Mouse (Mus musculus) layer of hippocampus, adult 9-11 months (tissue): ENCODE measurements around the gene Arsb.
A peak's percentile ranks its signal among the peaks of the same experiment; 100 is the strongest.
"Not testable (repeated sequence)": the region's sequence is repeated elsewhere in the genome, so short reads cannot be mapped to it uniquely, and the experiment has no call there.

Experiments
- DNase-seq: peaks from one replicate; pipeline ENCODE4 v3.0.0; 2022

Gene Arsb

DNA sequence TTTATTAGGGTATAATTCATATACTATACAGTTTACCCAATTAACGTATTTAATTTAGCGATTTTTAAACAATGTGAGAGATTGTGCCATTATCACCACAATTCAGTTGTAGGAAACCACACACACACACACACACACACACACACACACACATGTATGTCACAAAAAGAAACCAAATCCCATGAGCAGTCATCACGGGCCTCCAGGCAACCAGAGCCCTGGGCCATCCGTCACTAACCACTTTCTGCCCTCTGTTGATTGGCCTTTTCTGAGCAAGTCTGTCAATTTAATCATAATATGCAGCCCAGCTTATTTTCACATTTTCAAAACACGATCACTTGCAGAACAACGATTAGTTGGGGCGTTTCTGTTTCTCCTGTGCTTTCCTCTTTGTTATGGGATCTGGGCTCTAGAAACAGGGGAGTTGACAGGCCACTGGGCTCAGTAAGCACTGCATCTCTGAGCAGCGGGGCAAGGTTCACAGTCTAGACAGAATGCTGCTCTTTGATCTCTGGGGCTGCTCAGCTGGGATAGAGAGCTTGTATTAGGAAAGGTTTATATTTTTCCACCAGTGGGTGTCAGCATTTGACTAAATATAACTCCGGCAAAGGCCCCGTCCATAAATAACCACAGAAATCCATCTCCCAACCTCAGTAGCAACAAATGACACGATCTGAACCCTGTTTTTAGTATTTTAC lies 21.7 kb downstream of the Arsb start:
- peak; percentile 57 for DNase-seq

DNA sequence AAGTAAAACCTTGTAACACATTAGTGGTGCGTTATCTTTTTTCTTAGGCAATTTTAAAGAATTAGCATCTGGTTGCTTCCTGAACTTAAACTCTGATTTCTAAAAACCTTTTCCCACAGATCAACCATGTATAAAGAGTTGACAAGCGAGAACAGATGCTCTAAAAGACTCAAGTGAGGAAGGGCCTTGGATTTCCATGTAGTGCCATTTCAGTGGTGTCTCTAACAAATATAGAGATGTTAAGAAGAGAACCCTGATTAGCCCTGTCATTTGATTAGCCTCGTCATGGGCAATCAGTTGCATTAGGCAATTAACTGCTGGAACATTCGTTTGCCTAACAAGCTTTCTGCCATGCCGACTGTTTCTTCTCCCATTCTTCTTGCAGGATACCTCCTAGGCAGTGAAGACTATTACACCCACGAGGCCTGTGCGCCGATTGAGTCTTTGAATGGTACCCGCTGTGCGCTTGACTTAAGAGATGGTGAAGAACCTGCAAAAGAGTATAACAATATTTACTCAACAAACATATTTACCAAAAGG lies 22.3 kb downstream of the Arsb start:
- no peak for DNase-seq

DNA sequence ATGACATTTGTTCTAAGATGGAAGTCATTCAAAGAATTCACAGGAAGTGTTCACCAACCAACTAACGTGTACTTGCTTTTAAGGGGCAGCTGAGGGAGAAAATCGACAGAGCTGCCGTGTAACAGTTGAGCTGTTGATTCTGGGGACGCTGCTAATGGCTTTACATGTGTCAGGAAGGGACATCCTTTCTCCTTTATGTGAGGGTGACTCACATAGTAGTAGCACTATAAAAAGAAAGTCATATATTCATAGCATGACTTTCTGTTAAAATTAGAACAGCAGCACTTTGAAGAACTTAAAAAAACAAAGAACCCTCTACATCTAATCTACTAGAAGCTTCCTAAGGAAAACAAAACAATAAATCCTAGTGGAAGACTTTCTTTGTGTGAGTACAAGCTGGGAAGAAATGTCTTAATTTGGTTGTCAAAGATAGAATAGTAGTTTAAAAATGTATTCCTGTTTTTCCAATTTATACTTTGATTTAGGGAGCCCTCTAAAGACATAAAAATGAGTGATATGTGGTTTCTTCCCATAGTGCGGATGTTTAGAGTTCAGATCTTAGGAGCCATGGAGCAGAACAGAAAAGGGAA lies 25.7 kb downstream of the Arsb start:
- DNase-seq: no peak

DNA sequence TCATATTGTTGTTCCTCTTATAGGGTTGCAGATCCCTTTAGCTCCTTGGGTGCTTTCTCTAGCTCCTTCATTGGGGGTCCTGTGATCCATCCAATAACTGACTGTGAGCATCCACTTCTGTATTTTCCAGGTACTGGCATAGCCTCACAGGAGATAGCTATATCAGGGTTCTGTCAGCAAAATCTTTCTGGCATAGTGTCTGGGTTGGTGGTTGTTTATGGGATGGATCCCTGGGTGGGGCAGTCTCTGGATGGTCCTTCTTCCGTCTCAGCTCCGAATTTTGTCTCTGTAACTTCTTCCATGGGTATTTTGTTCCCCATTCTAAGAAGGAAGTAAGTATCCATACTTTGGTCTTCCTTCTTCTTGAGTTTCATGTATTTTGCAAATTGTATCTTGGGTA lies 38.9 kb downstream of the Arsb start:
- DNase-seq: not testable (repeated sequence)

DNA sequence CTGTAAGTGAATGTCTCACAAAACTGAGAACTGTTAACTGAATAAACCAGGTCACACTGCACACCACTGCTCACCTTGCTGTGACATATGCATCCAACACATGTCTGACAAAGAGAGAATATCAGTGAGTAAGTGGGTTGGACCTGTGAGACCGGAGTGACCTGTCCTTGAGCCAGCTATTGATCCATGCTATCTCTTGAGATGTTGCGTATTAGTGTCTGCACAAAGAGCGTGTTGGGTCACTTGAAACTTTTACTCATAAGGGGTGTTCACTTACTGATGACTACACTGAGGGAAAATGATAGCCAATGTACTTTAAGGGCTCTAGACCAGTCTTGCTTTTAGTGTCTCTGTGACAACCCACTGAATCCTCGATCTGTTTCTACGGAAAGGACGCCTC lies 42.7 kb downstream of the Arsb start:
- no peak for DNase-seq

DNA sequence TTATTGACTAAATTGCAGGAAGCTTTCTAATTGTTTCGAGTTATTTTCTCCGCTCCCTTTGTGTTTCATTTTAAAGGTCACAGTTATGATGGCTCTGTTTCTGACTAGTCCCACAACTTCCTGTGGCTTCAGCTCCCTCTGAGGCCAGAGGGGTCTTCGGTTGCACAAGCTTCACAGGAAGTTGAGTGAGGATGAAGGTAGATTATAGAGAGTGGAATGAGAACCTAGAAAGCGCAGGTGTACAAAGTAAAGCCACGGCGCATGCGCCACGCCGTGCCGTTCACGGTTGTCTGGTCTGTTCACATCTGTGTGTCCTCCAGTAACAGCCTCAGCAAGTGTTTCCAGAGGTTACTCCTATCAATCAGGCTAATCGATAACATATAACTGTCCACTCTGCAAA lies 43.2 kb downstream of the Arsb start:
- DNase-seq: no peak

DNA sequence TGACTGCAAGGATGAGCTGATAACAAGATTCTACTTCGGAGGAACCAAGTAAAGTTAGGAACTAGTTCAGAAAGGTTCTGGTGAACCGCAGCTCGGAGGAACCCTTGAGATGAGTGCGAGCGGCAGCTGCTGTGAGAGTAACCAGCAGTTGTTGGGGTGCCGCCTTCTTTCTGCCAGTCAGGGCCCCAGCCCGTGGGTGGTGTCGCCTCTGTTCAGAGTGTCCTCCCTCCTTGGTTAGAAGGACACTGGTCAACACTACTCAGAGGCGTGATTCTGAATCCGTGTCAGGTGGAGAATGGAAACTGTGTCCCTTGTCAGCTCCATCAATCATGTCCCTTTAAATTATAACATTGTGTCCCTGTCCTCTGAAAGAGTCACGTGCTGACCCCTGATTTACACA lies 43.7 kb downstream of the Arsb start:
- DNase-seq: no peak

DNA sequence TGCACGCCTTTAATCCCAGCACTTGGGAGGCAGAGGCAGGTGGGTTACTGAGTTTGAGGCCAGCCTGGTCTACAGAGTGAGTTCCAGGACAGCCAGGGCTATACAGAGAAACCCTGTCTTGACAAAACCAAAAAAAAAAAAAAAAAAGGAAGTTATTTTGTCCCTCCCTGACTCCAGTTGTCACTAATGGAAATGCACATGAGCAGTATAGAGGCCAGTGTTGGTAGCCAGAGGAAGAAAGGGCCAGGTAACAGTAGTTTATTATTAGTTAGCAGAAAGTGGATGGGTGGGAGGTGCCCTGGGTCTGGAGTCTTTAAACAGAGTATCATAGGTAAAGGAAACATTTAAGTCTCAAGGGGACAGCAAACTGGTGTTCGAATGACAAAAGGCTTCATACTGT lies 44.7 kb downstream of the Arsb start:
- no peak for DNase-seq

DNA sequence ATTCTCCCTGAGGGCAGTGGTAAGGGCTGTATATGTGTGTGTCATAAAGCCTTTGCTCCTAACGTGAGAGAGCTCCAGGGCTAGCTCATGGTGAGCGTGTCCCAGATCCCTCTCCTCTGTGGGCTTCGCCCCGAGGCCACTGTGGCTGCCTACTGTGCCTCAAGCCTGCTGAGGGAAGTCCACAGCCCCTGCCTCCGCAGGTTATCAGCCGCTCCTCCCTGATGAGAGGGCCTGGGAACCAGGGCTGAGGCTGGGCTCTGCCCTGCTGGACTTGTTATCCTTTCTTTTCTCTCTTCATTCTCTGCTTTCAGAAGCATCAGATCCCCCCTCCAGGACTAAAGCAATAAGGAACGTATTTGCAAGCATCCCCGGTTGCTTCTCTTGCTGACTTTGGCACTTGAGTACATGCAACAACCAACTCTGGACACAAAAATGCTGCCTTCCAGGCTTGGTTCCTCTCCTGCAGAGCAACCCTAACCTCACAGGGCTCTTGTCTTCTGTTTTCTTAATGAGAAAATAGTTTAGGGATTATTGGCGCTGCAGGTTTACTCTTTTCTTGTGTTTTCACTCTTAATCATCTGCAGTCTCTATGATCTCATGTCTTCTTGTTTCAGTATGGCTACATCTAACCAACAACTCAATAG lies 45.4 kb downstream of the Arsb start:
- DNase-seq: no peak

DNA sequence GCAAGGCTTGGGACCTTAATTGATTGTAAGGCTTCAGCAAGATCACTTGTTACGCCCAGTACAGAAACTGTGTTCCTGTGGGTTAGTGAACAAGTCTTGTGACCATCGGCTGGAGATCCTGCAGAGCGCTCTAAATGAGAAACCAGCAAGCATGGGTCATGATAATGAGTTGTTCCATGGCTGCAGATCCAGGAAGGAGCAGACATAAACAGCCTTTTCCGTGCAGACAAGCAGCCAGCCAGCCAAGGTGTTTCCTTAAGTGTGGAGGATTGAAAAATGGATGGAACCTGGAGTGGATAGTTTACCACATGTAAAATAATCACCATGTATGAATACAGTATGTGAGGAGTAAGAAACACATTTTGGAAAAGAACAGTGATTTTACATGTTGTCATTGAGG lies 48.7 kb downstream of the Arsb start:
- no peak for DNase-seq

DNA sequence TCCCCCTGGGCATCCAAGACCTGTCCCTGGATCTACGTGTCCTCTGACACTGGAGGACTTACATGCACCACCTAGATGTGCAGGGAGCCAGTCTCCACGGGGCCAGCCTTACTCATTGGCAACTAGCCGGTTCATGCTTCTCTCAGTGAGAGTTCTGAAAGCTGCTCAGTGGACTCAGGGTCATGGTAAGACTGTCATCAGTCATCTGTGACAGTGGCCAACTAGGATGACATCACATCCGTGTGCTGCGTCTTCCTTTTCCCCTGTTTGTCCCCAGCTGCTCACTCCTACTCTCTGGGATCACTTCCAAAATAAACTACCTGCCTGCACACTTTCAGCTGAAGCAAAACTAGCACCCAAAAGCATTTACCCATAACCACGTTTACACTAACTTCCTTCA lies 50.6 kb downstream of the Arsb start:
- no peak for DNase-seq

DNA sequence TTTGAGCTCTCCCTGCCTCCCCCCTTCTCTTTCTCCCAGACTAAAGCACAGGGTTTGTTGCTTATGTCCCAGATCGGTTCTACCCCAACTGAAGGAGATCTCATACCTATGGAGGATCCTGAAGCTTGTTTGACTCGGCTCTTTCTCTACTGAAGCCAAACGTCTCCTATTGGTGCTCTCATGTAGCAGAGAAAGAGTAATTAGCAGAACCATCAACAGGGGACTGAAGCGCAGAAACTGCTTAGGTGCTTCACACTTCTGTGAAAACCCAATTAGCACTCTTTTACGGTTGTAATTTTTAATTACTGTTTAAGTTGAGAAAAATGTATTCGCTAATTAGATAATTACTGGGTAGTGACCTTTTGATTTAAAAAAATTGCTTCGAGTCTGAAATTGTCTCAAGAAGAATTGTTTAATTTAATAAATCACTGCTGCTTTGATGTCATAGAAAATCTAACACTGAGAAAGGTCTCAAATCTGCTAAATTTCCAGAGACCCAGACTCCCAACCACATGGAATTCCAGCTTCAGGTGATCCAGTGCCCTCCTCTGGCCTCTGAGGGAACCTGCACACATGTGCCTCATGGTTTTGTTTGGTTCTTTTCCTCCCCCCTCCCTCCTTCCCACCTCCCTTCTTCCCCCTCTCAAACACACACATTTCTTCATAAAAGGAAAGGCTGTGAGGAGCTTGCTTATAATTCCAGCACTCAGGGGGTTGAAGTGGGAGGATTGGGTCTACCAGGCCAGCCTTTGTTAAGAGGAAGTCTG lies 54.5 kb downstream of the Arsb start:
- DNase-seq: no peak

DNA sequence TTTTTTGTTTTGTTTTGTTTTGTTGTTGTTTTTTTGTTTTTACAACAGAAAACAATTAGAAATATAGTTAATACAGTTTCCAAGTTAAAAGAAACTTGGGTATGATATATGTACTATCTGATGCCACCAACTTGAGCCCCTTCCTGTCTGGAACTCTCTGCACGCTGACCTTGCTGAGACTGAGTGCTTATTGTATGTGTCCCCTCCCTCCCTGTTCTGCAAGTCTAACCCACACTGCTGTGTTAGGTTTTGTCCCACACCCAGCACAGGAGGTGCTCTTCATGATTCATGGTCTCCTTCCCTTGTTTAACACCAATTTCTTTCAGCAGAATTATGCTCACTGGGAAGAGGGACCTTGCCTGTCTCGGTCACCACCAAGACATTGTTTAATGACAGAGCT lies 56.3 kb downstream of the Arsb start:
- DNase-seq: no peak

DNA sequence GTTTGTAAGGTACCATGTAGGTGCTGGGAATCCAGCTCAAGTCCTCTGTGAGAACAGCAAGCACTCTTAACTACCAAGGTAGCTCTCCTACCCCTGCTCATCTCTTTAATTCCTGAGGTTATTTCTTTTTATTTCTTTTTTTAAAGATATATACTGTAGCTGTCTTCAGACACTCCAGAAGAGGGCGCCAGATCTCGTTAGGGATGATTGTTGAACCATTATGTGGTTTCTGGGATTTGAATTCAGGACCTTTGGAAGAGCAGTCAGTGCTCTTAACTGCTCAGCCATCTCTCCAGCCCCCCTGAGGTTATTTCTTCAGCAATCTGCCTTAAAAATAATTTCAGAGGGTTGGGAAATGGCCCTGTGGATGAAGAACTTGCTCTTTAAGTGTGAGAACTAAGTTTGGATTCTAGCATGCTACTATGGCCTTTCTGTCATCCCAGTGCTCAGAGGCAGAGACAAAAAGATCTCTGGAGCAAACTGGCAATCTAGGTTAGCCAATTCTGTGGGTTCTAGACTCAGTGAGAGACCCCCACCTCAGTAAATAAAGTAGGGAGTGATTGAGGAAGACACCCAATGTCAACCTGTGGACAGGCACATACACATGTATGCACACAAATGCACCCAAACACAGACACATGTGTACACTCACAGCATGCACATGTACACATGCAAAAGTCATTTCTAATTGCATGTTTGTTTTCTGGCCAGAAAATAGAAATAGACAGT lies 58.3 kb downstream of the Arsb start:
- DNase-seq: no peak

DNA sequence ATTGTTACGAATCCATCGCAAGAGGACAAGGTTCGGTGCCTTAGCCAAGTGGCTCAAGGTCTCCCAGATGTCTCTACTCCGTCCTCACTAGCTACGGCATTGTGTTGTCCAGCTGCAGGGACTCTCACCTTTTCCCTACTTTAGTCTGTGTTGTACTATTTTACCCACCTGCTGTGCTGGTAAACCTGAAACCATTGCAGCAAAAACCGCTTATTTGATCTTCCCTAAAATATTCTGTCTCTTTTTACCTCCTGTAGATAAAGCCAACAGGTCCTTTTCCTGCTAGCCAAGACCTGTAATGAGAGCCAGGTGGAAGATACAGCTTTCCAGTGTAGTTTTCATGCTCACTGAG lies 58.8 kb downstream of the Arsb start:
- no peak for DNase-seq

DNA sequence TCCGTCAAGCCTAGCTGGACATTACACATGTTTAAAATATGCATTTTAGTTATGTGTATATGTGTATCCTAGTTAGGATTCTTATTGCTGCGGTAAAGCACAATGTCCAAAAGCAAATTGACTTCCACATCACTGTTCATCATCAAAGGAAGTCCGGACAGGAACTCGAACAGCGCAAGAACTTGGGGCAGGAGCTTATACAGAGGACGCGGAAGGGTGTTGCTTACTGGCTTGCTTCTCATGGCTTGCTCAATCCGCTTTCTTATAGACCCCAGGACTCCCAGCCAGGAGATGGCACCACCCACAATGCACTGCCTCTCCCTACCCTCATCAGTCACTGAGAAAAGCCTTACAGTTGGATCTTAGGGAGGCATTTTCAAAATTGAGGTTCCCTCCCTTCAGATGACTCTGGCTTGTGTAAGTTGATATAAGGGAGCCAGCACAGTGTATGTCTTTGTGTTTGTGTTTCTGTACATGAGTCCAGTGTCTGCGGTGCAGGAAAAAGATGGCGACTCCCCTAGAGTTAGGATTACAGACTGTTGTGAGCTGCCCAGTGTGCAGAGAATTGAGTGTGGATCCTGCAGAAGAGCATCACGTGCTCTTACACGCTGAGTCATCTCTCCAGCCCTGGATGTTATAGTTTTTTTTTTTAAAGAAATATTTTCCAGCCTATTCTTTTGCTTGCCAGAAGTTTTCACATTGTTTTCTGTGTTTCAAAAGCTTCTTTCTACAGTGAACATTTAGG lies 66.2 kb downstream of the Arsb start:
- DNase-seq: no peak

DNA sequence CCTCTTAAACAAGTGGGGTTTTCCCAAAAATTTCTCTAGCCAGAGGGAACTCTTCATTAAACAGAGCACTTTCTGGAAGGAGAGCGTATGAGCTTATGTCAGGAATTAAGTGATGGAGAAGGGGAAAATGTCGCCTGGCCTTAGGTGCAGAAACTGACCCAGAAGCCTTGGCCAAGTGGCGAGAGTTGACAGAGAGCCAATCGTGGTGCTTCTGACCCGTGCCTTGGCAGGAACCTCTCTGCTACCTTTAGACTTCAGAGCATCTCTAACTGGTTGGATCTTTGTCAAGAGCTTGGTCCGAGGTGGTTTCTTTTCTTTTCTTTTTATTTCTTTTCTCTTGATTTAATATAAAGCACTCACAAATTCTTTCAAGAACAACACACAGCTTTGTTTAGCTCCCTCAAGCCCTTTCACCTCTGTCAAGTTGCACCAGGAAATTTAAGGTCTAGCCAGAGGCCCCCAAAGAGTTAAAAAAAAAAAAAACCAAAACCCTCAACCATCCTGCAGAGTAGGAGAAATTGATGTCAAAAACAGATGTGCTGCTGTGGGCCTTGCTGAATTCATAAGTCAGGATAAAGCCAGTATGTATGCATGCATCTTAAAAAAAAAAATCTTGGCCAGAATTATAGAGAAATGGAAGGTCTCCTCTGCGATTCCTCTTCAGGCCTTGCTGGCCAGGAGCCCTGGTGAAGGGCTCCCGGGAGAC lies 67.2 kb downstream of the Arsb start:
- DNase-seq: no peak

DNA sequence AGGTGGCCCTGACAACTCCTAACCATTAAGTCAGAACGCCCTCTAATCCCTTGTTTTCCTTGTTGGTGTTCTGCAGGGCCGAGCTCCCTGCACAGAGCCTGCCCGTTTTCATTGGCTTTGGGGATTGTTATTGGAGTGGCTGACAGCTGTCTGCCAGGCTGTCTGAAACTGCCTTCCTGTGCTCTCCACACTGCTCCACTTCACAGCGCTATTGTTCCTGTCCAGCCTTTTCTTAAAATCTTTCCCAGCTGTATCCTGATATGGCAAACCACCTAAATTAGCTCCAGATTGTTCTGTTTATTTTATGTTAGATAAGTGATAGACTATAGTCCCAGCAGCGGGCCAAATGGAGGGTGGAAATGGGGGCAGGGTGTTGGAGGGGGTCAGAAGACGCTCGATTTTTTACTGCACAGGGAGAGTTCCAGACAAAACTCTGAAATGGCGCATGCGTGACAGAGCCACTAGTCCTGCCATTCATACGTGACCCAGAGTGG lies 67.8 kb downstream of the Arsb start:
- peak; percentile 40 for DNase-seq

DNA sequence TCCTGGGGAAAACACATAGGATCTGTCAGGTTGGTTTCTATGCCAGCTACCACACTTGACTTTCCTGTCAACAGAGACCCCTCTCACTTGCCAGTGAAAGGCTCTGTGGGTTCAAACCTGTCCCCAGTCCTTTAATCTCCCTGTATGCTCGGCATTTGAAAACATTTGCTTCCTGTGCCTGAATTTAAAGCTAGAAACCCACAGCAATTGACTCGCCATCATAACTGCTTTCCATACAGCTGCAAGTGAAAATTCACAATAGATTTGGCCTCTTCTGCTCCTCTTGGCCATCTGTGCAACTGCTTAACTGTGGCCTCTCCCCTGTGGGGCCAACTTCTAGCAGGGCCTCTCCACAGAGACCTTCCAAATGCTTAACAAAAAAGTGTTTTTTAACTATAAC lies 68.3 kb downstream of the Arsb start:
- DNase-seq: no peak

DNA sequence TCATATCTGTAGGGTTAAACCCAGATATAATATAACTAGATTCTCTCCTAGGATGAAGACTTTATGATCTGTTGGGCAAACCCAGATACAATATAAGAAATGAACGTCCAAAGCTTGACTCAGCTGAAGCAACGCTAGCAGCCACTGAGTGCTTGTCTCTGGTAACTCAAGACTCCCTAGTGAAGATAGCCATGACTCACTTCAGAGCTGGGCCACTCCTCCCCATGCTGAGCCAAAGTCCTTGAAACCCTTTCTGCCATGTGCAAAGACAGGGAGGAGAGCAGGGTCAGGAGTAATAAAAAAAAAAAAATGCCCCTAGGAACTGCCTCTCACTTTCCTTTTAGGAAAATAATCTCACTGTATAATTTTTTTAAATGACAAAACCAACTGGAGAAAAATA lies 68.7 kb downstream of the Arsb start:
- DNase-seq: no peak

DNA sequence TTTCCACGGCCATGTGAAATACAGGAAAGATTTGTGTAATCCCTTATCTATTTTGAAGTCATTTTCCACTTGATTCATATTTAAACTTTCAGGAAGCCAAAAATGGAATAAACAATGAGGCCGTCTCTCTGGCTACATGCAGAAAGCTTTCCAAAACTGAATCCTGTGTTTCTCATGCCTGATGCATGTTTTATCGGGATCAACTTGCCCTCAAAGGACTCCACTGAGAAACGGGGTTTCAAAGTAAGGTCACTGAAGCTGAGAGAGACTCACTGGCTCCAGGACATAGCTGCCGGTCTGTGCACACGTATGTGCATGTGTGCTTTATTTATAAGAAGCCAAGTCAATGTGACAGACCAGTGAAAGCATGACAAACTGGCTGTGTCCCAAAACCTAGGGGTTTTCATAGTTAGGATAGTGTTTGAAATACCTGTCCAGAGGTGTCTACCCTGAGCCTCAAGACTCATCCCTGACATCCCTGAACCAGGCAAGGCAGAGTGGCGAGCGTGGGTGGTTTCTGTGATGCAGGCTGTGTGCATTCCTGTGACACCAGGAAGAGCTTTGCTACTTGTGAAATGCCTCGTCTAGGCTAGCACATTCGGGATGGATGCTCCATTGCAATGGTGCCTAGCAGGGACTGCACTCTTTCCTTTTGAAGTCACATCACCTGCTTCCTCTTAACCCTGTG lies 75.5 kb downstream of the Arsb start:
- DNase-seq: no peak
